Mouse (Mus musculus) activated CD4-positive, CD25-positive, alpha-beta regulatory T cell, adult 4 months (primary cell): Measurements from ENCODE around the gene Dnajb9. TPM values are rescaled to one million over a fixed set of nuclear protein-coding genes. Genes with fewer than 3 reads are reported as not detected.
A peak's percentile ranks its signal among the peaks of the same experiment; 100 is the strongest.
"Not testable (repeated sequence)": the region's sequence is repeated elsewhere in the genome, so short reads cannot be mapped to it uniquely, and the experiment has no call there.

Experiments
- ATAC-seq: one replicate; pipeline ENCODE4 v1.8.0; 2017
- polyA plus RNA-seq, 2 experiments: library from polyadenylated mRNA; unstranded; fragments of 100-300 nt; shearing (Covaris generic); gene quantifications; one replicate each; pipeline ENCODE4 v1.2.1; 2017

The Dnajb9 gene
- 1 to 10 TPM; 8.7 to 9.0 TPM for polyA plus RNA-seq

- ATAC-seq = peak; percentile 90
These were observed at the start of gene Dnajb9 for GRCm38 (mm10) chr12:44209824-44210752. Gene Dnajb9, minus strand, starts transcription at chr12:44210326.

DNA sequence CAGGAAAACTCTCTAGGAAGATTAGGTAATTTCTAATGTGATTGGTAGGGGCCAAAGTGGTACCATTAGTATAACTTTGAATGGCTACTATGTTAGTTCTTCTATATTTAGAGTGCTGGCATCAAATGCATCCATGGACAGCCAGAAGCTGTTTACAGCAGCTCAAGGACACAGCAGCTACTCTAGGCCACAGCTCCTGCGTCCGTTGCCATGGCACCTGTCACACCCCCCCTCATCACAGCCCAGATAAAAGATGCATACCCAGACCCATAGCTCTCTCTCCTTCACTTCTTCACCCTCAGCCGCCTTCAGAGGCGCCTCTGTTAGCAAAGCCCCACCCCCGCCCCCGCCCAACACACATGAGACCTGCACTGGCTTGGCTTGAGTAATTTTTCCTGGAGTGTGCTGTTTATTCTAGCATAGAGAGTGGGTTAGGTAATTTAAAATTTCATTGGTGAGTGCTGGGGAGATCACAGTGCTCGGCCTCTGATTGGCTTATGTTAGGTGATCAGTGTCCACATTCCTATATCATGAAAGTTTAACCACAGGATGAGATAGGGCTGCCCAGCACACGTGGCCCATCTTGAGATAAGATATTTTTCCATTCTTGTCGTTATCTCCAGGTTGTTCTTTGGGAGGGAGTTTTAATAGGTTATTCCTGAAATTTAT is 38.3 kb upstream of the Dnajb9 start:
- no peak for ATAC-seq

DNA sequence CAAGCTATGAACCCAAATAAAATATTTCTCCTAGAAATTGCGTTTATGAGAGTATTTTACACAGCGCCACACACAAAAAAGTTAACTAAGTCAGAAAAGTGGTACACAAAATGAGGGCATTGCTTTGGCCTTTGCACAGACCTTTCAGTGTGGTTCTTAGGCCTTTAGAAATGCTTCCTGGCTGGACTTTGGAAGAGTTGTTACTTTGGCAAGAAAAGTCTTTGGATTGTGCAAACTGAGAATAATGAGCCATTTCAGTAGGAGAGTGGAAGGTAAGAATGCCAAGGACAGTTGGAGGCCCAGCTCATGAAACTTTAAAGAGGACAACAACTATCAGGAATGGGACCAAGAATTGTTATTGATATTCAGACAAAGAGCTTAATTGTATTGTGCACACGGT is 35.6 kb upstream of the Dnajb9 start:
- no peak for ATAC-seq

DNA sequence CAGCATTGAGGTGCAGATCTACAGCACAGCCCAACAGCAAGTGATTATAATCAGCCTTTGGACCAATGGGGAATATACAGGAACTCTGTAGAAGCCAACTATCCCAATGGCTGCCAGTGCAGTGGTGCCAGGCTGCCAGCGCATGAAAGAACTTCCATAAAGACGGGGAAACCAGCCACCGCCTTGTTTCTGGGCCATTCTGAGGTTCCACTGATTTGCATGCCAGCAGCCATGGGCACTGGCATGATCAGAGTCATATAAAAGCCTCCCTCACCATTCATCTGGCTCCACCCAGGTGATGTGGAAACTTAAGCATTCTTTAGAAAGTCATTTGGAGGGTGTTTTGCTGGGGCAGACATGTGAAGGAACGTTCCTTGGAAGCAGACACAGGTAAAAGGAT is 32.3 kb upstream of the Dnajb9 start:
- no peak for ATAC-seq

DNA sequence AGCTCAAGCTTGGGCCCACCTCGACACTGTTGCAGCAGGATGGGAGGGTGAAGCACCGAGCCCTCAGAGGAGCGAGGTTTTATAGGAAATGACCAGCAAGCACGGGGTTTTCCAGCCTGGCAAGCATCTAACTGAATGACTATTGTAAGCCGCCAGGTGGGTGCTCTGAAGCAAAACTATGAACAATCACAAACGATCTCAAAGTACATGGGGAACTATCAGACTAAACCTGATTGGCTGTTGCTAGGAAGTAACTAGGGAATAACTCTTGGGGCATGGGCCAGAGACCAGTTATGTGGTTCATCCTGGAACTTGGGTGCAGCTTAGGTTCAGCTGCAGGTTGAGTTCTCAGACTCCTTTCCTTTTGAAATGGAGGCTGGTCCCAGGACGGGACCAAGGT is 31.0 kb upstream of the Dnajb9 start:
- ATAC-seq = no peak

DNA sequence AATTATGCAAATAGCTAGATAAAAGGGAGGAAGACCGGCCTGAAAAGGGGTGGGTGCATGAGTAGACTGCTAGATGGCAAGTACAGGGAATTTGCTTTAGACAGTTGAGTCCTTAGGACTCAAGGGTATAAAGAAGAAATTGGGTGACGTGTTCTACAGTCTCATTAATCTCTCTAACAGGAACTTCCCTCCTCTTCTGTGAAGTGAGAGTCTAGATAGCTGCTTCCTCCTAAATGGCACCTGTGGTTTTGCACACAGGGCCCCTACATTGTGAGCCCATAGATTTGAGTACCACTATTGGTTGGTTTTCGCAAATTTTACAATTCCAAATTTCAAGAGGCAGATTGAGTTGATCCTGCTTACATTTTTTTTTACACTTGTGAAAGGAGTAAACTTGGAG is 14.5 kb upstream of the Dnajb9 start:
- no peak for ATAC-seq

DNA sequence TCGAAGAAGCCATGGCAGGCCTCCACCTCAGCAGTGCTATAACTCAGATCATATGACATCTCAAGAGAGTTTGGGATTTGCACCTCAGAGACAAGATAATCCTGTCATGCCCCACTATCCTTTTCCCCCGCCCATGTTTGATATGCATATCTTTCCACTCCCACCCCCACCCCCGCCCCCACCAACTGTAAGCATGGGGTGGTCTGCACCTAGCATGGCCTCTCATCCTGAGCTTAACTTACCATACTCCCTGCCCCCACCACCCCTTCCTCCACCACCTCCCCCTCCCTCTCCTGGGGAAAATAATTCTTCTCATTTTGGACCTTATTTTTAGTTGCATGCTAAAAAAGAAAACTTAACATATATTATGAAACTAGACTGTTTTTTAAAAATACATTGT is 12.9 kb upstream of the Dnajb9 start:
- ATAC-seq = no peak

DNA sequence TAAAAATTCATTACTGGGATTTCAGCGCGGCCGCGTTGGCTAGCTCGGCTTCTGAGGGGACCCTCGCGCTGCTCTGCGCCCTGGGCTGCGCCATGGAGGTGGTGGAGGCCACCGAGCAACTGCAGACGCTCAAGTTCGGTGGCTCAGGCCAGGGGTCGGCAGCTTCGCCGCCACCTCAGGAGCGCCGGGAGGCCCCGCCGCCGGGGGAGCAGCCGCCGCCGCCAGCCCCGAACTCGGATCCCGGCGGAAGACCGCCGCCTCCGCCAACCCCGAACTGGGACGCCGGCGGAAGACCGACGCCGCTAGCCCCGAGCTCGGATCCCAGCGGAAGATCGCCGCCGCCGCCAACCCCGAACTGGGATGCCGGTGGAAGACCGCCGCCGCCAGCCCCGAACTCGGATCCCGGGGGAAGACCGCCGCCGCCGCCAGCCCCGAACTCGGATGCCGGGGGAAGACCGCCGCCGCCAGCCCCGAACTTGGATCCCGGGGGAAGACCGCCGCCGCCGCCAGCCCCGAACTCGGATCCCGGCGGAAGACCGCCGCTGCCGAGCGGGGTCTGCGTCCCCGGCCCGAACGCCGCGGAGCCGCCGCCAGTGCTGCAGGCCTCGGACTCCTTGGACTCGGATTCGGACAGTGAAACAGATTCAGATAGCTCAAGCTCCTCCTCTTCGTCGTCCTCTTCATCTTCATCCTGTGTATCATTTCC is 11.7 kb upstream of the Dnajb9 start:
- ATAC-seq = no peak

GRCm38 (mm10) chr12:44221070-44221469 is 10.9 kb upstream of the Dnajb9 start, which contains the start of gene Pnpla8:
Gene Pnpla8, plus strand, starts transcription at chr12:44221370.
- not testable (repeated sequence) for ATAC-seq

- ATAC-seq = no peak
These were observed 1.4 kb upstream of the Dnajb9 start for GRCm38 (mm10) chr12:44211555-44211954.

- ATAC-seq = peak; percentile 2
These were observed 844 bp downstream of the Dnajb9 start for GRCm38 (mm10) chr12:44209141-44209823.

- no peak for ATAC-seq
These were observed 12.1 kb downstream of the Dnajb9 start for GRCm38 (mm10) chr12:44197873-44198525.

GRCm38 (mm10) chr12:44181081-44181982 is 28.8 kb downstream of the Dnajb9 start:
- ATAC-seq = no peak

DNA sequence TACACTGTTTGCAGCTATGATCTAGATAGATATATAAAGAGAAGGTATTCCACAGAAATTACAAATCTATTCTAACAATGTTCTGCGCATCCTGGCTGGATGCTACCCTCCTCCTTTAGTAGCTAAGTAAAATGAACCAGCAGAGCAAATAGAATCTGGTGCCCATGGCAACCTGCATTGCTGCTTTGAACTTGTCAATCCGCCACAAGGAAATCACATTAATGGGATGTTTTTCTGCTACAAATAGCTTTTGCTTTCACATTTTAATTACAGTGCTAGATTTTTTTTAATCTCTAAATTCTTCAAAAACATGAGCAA is 33.1 kb downstream of the Dnajb9 start:
- no peak for ATAC-seq

DNA sequence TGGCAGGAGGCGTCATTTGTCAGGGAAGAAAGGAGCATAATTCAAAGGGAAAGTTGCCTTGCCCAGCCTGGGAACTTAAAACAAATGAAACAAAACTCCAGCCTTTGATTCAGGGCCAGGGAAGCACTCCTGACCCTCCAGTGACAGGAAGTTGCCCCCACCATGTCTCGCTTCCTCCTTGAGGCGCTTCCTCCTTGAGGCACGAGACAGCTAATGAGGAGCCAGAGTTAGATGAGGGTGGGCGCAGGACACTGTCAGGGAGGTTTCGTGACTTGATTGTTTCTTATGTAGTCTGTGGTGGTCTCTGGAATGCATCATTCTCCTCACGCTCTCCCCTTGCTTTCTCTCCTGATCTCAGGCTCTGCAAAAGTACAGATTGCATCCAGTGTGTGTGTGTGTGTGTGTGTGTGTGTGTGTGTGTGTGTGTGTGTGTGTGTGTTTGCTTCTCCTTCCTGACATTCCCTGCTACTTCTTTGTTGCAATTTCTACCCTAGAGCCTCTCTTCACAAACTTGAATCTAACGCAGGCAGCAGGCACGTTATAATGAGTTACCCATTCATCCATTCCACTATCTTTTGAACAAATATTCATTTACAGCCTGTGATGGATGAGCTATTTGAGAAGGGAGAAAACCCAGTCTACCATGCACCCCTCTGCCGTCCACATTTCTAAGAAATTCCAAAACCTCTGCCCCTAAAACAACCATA is 33.6 kb downstream of the Dnajb9 start:
- no peak for ATAC-seq

GRCm38 (mm10) chr12:44166949-44167348 is 43.2 kb downstream of the Dnajb9 start:
- no peak for ATAC-seq

DNA sequence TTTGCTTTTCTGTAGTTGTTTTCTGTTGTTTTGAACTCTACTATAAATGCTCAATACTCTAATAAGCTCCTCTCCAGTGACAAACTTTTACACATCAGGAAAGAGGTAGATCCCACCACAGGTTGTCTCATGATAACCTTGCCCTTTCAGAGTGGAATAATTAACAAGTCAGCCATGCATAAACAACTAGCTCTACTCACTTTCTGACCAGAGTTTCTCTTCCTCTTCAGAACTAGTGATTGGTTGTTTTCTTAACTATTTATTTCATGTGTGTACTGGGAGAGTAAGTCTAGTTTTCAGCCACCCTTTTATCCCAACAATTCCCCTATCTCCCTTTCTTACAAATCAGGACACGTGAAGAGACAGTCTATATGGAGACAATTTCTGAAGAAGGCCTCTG is 50.8 kb downstream of the Dnajb9 start:
- ATAC-seq = no peak
